Mouse (Mus musculus): Measurements from ENCODE around the gene Tex14. TPM values are rescaled to one million over a fixed set of nuclear protein-coding genes. Genes with fewer than 3 reads are reported as not detected.

Gene Tex14
- 1.5 TPM for polyA plus RNA-seq (2017; shearing (Covaris generic))

DNA sequence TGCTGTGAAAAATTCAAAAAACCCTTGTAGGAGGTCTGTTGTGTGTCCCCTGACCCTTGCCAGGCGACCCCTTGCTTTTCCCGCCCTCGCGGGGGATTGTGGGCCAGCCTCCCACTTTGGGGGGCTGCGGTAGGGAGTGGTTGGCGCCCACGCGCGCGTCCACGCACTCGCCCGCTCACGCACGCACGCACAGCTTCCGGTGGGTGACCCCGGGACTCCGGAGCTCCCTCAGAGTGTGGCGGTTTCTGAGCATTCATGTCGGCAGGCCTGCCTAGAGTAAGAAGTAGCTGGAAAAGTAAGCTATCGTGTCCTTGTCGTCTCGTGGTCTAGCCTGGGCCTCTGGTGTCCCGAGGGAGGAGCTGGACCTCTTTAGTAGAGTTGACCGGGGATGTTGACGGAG, at the start of gene Tex14, which contains the start of gene Rad51c:
Gene Tex14 (plus strand): TSS at position 190 of the 400 bp plus-strand sequence.
Gene Rad51c (minus strand): TSS at position 79 of the 400 bp plus-strand sequence.

DNA sequence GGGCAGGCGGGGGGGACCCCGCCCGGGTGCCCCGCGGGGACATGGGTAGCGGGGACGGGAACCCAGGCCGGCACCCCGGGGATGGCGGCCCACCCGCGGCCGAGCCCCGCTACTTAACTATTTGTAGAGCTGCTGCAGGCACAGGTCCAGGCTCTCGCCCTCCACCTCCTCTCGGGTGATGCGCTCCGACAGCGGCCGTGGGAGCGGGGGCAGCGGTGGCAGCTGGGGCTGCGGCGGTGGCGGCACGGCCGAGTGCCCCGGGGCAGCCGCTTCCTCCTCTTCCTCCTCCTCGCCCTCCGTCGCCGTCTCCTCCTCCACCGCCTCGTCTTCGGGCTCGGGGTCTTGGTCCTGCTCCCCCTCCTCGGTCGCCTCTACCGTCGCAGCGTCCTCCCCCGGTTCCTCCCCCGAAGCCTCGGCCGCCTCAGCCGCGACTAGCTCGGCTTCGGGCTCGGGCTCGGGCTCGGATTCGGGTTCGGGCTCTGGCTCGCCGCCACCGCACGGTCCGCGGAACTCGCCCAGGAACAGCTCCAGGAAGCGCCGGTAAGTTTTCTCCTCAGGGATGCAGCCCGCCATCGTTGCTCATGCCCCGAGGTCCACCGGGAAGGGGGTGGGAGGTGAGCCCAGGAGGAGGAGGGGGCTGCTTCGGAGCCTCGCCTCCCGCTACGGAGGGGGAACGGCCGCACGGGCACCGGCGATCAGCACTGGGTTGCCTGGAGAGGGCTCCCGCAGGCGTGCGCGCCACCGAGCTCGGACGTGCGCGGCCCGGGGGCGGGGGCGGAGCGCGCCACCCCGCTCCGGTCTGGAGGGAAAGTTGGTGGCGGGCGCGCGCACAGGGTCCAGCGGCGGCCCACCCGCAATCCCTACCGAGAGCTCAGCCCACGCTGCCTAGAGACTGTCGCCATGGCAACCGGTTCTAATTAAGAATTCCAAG, 46.3 kb upstream of the Tex14 start, which contains the start of gene Ppm1e:
Gene Ppm1e (minus strand): TSS at position 693 of the 931 bp plus-strand sequence.

GRCm38 (mm10) chr11:87566501-87566900, 161.6 kb downstream of the Tex14 start, which contains the start of gene Gm11492:
Gene Gm11492 (plus strand): TSS chr11:87566653.

DNA sequence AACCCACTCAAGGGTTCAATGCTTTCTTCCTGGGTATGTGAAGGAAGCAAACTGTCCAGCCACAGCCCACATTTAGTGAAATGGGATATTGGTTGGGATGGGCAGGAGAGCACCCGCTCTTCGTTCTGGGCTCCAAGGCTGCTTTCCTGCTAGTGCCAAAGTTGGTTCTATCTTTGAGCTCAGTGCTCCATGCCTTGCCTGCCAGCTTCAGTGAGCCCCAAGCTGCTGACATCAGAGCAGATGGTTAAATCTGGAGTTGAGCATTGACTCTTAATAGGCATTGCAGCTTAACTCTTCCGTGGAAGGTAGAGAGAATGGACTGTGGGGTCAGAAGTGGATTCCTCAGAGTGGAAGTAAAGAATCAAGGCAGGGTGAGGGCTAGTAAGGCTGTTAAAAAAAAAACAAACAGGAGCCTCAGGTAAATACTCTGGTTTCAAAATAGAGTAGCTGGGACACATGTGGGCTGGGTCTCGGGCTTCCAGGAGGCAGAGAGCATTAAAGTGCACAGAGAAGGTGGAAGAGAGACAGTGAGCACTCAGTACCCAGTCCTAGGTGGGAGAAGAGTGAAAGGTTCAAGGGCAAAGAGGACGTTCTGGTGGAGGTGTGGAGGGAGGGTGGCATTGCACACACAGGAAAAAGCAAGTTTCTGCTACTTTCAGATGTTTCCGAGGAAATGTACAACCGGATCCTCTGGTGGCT, 163.5 kb downstream of the Tex14 start, which contains the start of gene Sept4:
Gene Sept4 (plus strand): TSS at position 649 of the 699 bp plus-strand sequence.

GRCm38 (mm10) chr11:87591526-87592353, 186.9 kb downstream of the Tex14 start, which contains the start of gene Mtmr4:
Gene Mtmr4 (plus strand): TSS chr11:87592162.

Other genes starting within 250 kb of the Tex14 start
- 0.06 TPM for gene Ppm1e, start 46.0 kb upstream of the Tex14 start, polyA plus RNA-seq (2017; shearing (Covaris generic))
- 2.6 TPM for gene Rad51c, start 111 bp upstream of the Tex14 start, polyA plus RNA-seq (2017; shearing (Covaris generic))
- not detected for gene Gm11492, start 161.6 kb downstream of the Tex14 start, polyA plus RNA-seq (2017; shearing (Covaris generic))
- 3.5 TPM for gene Sept4, start 163.8 kb downstream of the Tex14 start, polyA plus RNA-seq (2017; shearing (Covaris generic))
- gene Mtmr4, start 187.1 kb downstream of the Tex14 start, polyA plus RNA-seq (2017; shearing (Covaris generic)): 19.6 TPM
- 0.15 TPM for gene Hsf5, start 212.1 kb downstream of the Tex14 start, polyA plus RNA-seq (2017; shearing (Covaris generic))

Measured in effector memory CD4-positive, alpha-beta T cell, adult 7 months (primary cell).